Mouse (Mus musculus) gastrocnemius, postnatal 14 days (tissue): ENCODE measurements around the gene Pank1. TPM values are rescaled to one million over a fixed set of nuclear protein-coding genes. Genes with fewer than 3 reads are reported as not detected.

ENCODE experiments used
- DNase-seq: peaks from one replicate; pipeline ENCODE4 v3.0.0; 2021; ENCODE audit warnings: mixed read lengths
- intact Hi-C: fragments of 180-260 bp; cut with DNase I; formaldehyde crosslinking; loops from one replicate; pipeline ENCODE4 v1.15.1; 2025; ENCODE audit warnings: low total_unique reads
- long read RNA-seq, 2 experiments: library from polyadenylated mRNA; stranded (forward); transcript quantifications; one replicate each; pipeline ENCODE4 v2.0.0; 2021
- total RNA-seq, 2 experiments: library from RNA; stranded (reverse); gene quantifications; 2 replicates each; pipeline ENCODE4 v1.2.3; 2021

Pank1 gene
- 10 to 100 TPM in 1 of 2 experiments, 1 to 10 TPM in 1; 9.1 to 19.6 TPM for total RNA-seq
- long read RNA-seq, experiment 1, full-length matches to known transcripts: 17 of 24 reads
- long read RNA-seq, experiment 1, partial matches to known transcripts: 1 of 24 reads
- long read RNA-seq, experiment 1, other reads (novel, unspliced or antisense): 6 of 24 reads
- long read RNA-seq, experiment 2, full-length matches to known transcripts: 21 of 27 reads
- long read RNA-seq, experiment 2, partial matches to known transcripts: 0 of 27 reads
- long read RNA-seq, experiment 2, other reads (novel, unspliced or antisense): 6 of 27 reads

- intact Hi-C loops: no loop called here
- DNase-seq: peak; percentile 53
Measured at GRCm38 (mm10) chr19:34878603-34879541, at the start of gene Pank1. Pank1 (minus strand) TSS chr19:34879455.

GRCm38 (mm10) chr19:34922603-34922963, 43.3 kb upstream of the Pank1 start:
- DNase-seq: no peak
- intact Hi-C loops: no loop called here

- intact Hi-C loops: no loop called here
- peak; percentile 92 for DNase-seq
Measured at GRCm38 (mm10) chr19:34921652-34922602, 42.7 kb upstream of the Pank1 start, which contains the start of gene Kif20b. Kif20b (plus strand) TSS chr19:34922361.

- intact Hi-C loops: no loop called here
- DNase-seq: no peak
Measured at GRCm38 (mm10) chr19:34921253-34921651, 42.0 kb upstream of the Pank1 start.

GRCm38 (mm10) chr19:34920531-34920930, 41.3 kb upstream of the Pank1 start:
- DNase-seq: no peak
- intact Hi-C loops: no loop called here

GRCm38 (mm10) chr19:34920066-34920465, 40.8 kb upstream of the Pank1 start:
- intact Hi-C loops: no loop called here

GRCm38 (mm10) chr19:34912366-34912765, 33.1 kb upstream of the Pank1 start:
- intact Hi-C loops: loop anchor here (10.0 kb wide), 1 partner anchor 78 kb away; no protein-coding TSS in a partner anchor

More at GRCm38 (mm10) chr19:34920066-34920465, 40.8 kb upstream of the Pank1 start:
- DNase-seq: no peak

GRCm38 (mm10) chr19:34906772-34907171, 27.5 kb upstream of the Pank1 start:
- intact Hi-C loops: no loop called here
- no peak for DNase-seq

More at GRCm38 (mm10) chr19:34912366-34912765, 33.1 kb upstream of the Pank1 start:
- DNase-seq: no peak

GRCm38 (mm10) chr19:34905424-34905823, 26.2 kb upstream of the Pank1 start:
- intact Hi-C loops: no loop called here
- no peak for DNase-seq

GRCm38 (mm10) chr19:34904032-34904431, 24.8 kb upstream of the Pank1 start:
- DNase-seq: no peak
- intact Hi-C loops: no loop called here

GRCm38 (mm10) chr19:34901735-34902134, 22.5 kb upstream of the Pank1 start:
- intact Hi-C loops: no loop called here

GRCm38 (mm10) chr19:34901266-34901665, 22.0 kb upstream of the Pank1 start:
- intact Hi-C loops: no loop called here
- no peak for DNase-seq

More at GRCm38 (mm10) chr19:34901735-34902134, 22.5 kb upstream of the Pank1 start:
- no peak for DNase-seq

GRCm38 (mm10) chr19:34898941-34899340, 19.7 kb upstream of the Pank1 start:
- intact Hi-C loops: no loop called here
- no peak for DNase-seq

GRCm38 (mm10) chr19:34897082-34897965, 18.1 kb upstream of the Pank1 start:
- intact Hi-C loops: no loop called here
- no peak for DNase-seq

GRCm38 (mm10) chr19:34895082-34895481, 15.8 kb upstream of the Pank1 start:
- DNase-seq: no peak
- intact Hi-C loops: no loop called here

GRCm38 (mm10) chr19:34891590-34891989, 12.3 kb upstream of the Pank1 start:
- intact Hi-C loops: no loop called here
- no peak for DNase-seq

GRCm38 (mm10) chr19:34890981-34891380, 11.7 kb upstream of the Pank1 start:
- intact Hi-C loops: no loop called here
- DNase-seq: no peak

- intact Hi-C loops: no loop called here
- DNase-seq: no peak
Measured at GRCm38 (mm10) chr19:34886324-34886723, 7.1 kb upstream of the Pank1 start.
